Mouse (Mus musculus) embryonic facial prominence, embryonic 14.5 days (tissue): ENCODE results near the gene Ajuba. TPM values are rescaled to one million over a fixed set of nuclear protein-coding genes. Genes with fewer than 3 reads are reported as not detected.
A peak's percentile ranks its signal among the peaks of the same experiment; 100 is the strongest.
"Not testable (repeated sequence)": the region's sequence is repeated elsewhere in the genome, so short reads cannot be mapped to it uniquely, and the experiment has no call there.

Source experiments
- ATAC-seq: fragments of 200-750 bp; cut with Nextera tagmentation; 2 replicates; pipeline ENCODE4 v1.8.0; 2017; ENCODE audit warnings: low read depth, moderate number of reproducible peaks, moderate TSS enrichment
- DNase-seq: peaks from one replicate; pipeline ENCODE4 v3.0.0-alpha.2; 2015; ENCODE audit warnings: low spot score
- H3K27ac ChIP-seq: fragments of 300-500 bp; sonication (generic); replicated peaks from 2 replicates; pipeline ENCODE4 v1.5.1; 2014; ENCODE audit warnings: low read depth, mild to moderate bottlenecking, low read length, moderate library complexity
- H3K27me3 ChIP-seq: fragments of 300-500 bp; sonication (generic); replicated peaks from 2 replicates; pipeline ENCODE4 v1.6.1; 2014; ENCODE audit warnings: low read length; ENCODE audit not compliant: control insufficient read depth, insufficient read depth
- H3K36me3 ChIP-seq: fragments of 300-500 bp; sonication (generic); 2 replicates; pipeline ENCODE4 v1.6.1; 2014; ENCODE audit warnings: low read length, mixed read lengths; ENCODE audit not compliant: control insufficient read depth, insufficient read depth
- H3K4me1 ChIP-seq: fragments of 300-500 bp; sonication (generic); 2 replicates; pipeline ENCODE4 v1.6.1; 2014; ENCODE audit warnings: antibody characterized with exemption, low read length; ENCODE audit not compliant: control insufficient read depth, insufficient read depth
- H3K4me2 ChIP-seq: fragments of 300-500 bp; sonication (generic); 2 replicates; pipeline ENCODE4 v1.6.1; 2014; ENCODE audit warnings: low read depth, mild to moderate bottlenecking, low read length, moderate library complexity, mixed read lengths
- H3K4me3 ChIP-seq: fragments of 300-500 bp; sonication (generic); 2 replicates; pipeline ENCODE4 v1.5.1; 2014; ENCODE audit warnings: low read depth, mild to moderate bottlenecking, low read length
- H3K9ac ChIP-seq: fragments of 300-500 bp; sonication (generic); 2 replicates; pipeline ENCODE4 v1.6.1; 2014; ENCODE audit warnings: low read depth, mild to moderate bottlenecking, low read length, moderate library complexity, mixed read lengths
- H3K9me3 ChIP-seq: fragments of 300-500 bp; sonication (generic); 2 replicates; pipeline ENCODE4 v1.6.1; 2016; ENCODE audit warnings: low read length; ENCODE audit not compliant: control insufficient read depth
- WGBS: fragments of 180-500 bp; shearing (Covaris S2); extraction: QIAGEN DNeasy Blood & Tissue Kit; methylation state at CpG from one replicate; pipeline ENCODE4 v1.1.7; 2014; 5-methylcytosine and 5-hydroxymethylcytosine counted together
- polyA plus RNA-seq: library from polyadenylated mRNA; unstranded; fragments of >200 nt; fragmentation: Nextera tagmentation; extraction: Ambion mirVana; gene quantifications from 2 replicates; pipeline ENCODE4 v1.2.1, GENCODE M21; 2014

Ajuba gene
- 10.7 and 11.7 TPM in 2 replicates for polyA plus RNA-seq

DNA sequence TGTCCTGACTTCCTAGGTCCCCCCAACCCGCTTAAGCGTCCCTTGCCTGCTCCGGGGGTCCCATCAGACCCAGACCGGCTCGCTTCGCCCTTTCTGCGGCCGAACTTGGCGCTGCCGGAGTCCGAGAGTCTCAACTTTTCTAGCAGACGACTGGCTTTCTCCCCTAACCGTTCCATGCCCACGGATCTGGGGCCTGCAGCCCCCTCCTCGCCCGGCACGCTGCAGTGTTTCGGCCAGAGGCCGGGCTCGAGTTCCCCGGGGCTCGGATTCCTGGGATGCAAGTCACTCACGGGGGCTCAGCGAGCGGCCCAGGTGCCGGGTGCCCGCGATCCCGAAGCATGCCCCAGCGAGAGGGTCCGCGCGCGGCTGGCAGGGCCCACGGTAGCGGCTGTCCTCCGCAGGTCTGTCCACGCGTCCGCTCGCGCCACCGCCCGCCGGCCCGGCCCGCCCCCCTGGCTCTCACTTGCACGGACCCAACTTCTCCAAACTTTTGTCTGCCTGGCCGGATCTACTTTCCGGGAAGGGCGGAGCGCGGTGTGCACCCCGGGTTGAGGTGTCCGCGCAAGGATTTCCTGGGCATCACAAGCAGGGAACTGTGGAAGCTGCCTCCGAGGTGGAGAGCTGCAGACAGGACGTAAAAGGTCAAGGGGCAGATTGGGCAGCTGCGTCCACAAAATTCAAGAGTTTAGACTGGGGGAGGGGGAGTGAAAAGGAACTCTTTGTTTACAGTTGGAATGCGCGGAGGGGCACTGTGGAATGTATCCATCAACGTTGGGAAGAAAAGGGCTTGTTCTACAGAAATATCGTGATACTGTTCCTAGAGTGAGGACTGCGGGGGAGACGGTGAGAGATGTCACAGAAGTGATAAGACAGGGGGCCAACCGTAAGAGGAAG, at the start of gene Ajuba:
Ajuba (minus strand) TSS at position 470 of the 894 bp plus-strand sequence.
- DNase-seq (peak; percentile 97), ATAC-seq (peak; percentile 74)
- Histone ChIP-seq H3K4me1 (peaks cover 22% of the 10 kb centered on the region), H3K36me3 (peaks cover 12% of the 10 kb centered on the region), H3K4me2 (peak within 1 kb of the TSS; percentile 89), H3K27ac (peak within 1 kb of the TSS; percentile 95), H3K4me3 (peak within 1 kb of the TSS; percentile 72), H3K9me3 (no peaks in the 10 kb centered on the region), H3K9ac (peak within 1 kb of the TSS; percentile 84), H3K27me3 (no peaks in the 10 kb centered on the region)
- under 1% methylated on average over 61 of the region's 66 CpGs for WGBS

DNA sequence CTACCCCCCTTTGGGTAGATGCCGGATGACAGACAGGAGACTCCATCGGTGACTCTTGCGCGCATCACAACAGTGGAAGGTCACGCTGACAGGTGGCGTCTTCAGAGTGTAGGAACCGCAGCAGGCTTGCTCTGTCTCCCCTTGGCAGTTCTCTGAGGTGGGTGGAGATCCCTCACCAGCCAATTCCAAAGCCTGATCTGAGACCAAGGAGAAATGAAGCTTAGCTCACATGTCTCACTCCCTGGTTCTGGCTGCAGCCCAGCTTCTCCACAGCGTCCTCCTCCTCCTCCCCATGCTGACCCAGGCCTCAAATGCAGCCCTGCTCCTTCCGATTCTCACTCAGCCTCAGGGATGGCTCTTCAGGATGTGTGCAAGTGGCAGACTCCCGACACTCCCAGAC, 47.6 kb upstream of the Ajuba start:
- H3K4me2 ChIP-seq, result no peak overlapping the region
- no peak overlapping the region for H3K9ac ChIP-seq
- no peak overlapping the region for H3K27ac ChIP-seq
- ATAC-seq (no peak), DNase-seq (no peak)
- H3K4me3 ChIP-seq, result no peak overlapping the region
- H3K4me1 ChIP-seq, result no peaks in the 10 kb centered on the region
- no peaks in the 10 kb centered on the region for H3K9me3 ChIP-seq
- WGBS, result 60% methylated on average over 10 of the region's 10 CpGs
- H3K27me3 ChIP-seq, result no peaks in the 10 kb centered on the region
- no peaks in the 10 kb centered on the region for H3K36me3 ChIP-seq

DNA sequence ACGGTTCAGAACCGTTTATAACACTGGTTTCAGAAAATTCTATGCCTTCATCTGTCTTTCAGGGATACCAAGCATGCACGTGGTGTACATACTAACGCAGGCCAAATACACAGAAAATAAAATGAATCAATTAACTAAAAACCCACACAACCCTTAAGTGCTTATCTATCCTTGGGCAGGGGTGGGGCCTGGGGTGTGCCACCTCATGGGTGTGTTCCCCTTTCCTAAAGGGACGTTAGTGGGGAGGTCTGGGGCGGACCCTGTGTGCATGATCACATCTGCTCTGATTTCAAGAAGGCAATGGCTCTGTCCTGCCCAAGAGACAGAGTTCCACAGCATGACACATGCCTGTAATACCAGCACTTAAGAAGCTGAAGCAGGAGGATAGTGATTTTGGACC, 46.0 kb upstream of the Ajuba start:
- H3K27me3 ChIP-seq, result no peaks in the 10 kb centered on the region
- ATAC-seq (no peak), DNase-seq (no peak)
- H3K36me3 ChIP-seq, result no peaks in the 10 kb centered on the region
- H3K4me1 ChIP-seq, result no peaks in the 10 kb centered on the region
- 84% methylated on average over 6 of the region's 6 CpGs for WGBS
- no peak overlapping the region for H3K27ac ChIP-seq
- no peak overlapping the region for H3K9ac ChIP-seq
- H3K4me3 ChIP-seq, result no peak overlapping the region
- H3K4me2 ChIP-seq, result no peak overlapping the region
- no peaks in the 10 kb centered on the region for H3K9me3 ChIP-seq

DNA sequence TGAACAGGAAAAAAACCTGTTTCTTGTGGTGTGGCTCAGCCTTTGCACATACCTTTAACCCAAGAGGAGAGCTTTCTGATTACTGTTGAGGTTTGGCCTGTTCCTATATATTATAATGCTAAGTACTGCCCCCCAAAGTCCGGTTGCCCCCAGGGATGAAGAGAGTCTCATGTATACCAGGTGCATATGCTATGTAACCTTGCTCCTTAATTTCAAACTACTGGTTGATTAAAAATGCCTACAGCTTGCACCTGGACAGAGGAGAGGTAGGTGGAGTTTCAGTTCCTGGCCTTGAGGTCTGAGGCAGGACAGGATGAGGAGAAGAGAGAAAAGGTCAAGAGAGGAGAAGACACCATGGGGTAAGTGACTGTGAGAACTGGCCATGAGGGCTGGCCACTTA, 43.8 kb upstream of the Ajuba start, which contains the start of gene Psmb11:
Psmb11 (plus strand) TSS at position 301 of the 400 bp plus-strand sequence.
- Histone ChIP-seq H3K27ac (no peak within 1 kb of the TSS), H3K9me3 (no peaks in the 10 kb centered on the region), H3K4me2 (no peak within 1 kb of the TSS), H3K9ac (no peak within 1 kb of the TSS), H3K4me1 (peaks cover 5% of the 10 kb centered on the region; the same call in 1 of the 2 replicates), H3K27me3 (no peaks in the 10 kb centered on the region), H3K36me3 (peaks cover 3% of the 10 kb centered on the region), H3K4me3 (no peak within 1 kb of the TSS)
- ATAC-seq, result no peak
- 83% methylated on average over 1 of the region's 1 CpGs for WGBS
- no peak for DNase-seq

DNA sequence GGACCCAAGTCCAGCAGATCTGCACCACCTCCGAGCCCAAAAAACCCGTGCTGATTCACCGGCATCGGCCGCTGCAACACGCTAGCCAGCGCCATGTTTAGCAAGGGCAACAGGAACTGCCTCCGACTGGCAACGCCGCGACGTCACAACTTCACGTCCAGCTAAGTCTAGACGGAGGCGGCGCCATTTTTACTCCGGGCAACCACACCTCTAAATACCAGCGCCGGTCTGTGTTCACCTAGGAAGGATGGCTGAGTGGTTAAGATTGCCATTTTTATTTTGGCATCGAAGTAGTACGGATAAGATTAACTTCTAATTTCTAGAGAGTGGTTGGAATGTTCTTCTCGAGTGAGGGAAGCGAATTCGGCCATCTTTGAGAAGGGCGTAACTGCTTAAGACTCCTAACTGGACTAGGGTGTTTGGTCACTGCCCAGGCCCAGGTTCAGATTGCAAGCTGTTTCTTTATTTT, 40.6 kb upstream of the Ajuba start, which contains the start of gene Psmb5:
Psmb5 (minus strand) TSS at position 126 of the 469 bp plus-strand sequence.
- WGBS, result under 1% methylated on average over 20 of the region's 25 CpGs
- H3K4me1 ChIP-seq, result peaks cover 5% of the 10 kb centered on the region; the same call in 1 of the 2 replicates
- H3K4me3 ChIP-seq, result peak within 1 kb of the TSS; percentile 60
- peak within 1 kb of the TSS; percentile 81 for H3K27ac ChIP-seq
- DNase-seq (peak; percentile 98), ATAC-seq (peak; percentile 93)
- H3K9ac ChIP-seq, result peak within 1 kb of the TSS; percentile 78
- peaks cover 29% of the 10 kb centered on the region for H3K36me3 ChIP-seq
- H3K27me3 ChIP-seq, result no peaks in the 10 kb centered on the region
- H3K4me2 ChIP-seq, result peak within 1 kb of the TSS; percentile 75
- H3K9me3 ChIP-seq, result no peaks in the 10 kb centered on the region

DNA sequence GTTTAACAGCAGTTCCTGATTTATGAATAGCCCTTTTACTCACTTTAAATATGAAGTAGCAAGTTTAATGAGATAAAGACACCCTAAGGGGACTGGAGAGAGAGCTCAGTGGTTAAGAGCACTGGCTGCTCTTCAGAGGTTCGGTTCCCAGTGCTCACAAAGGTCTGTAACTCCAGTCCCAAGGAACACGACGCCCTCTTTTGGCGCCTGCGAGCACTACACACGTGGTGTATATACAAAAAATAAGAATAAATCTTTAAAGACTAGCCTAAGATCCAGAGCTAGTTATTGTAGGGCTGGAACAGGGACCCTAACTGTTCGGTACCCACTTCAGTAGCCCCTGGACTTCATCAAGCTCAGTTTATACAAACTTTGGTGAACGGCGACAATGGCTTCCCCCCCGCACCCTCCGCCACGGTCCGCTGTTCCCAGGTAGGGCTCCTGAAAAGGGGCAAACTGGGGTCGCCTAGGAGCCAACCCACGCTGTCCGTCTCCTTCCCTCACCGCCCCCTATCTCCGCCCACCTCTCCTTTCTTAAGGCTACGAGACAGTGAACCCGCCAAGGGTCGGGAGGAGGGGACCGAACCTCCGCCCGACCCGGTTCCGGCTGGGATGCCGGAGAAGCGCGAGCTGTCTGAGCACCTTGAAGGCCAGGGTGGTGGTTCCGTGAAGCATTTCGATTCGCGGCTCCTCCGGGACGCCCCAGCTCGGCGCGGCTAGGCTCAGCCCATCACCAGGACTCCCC, 40.0 kb upstream of the Ajuba start:
- peak overlapping the region; percentile 60 for H3K4me3 ChIP-seq
- H3K27ac ChIP-seq, result peak overlapping the region; percentile 81

DNA sequence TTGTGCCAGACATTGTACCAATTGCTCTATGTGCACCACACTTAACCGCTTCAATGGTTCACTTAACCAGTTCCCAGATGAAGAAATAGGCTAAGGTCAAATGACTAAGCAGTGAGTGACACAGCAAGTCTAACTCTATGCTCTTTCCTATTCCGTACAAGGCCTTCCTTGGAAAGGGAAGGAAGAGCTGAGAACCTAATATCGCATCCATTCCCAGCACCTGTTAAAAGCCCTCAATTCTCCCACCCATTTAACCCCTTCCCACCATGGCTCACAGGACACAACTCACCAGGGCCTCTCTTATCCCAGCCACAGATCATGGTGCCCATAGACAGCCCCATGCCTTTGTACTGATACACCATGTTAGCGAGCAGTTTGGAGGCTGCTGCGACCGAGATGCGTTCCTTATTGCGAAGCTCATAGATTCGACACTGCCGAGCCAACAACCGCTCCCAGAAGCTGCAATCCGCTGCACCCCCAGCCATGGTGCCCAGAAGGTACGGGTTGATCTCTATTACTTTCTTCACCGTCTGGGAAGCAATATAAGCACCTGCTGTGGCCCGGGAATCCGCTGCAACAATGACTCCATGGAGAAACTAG, 39.0 kb upstream of the Ajuba start:
- ATAC-seq, result no peak
- Histone ChIP-seq H3K9ac (no peak overlapping the region), H3K27me3 (no peaks in the 10 kb centered on the region), H3K9me3 (no peaks in the 10 kb centered on the region), H3K4me1 (peaks cover 5% of the 10 kb centered on the region; the same call in 1 of the 2 replicates), H3K27ac (no peak overlapping the region), H3K36me3 (peaks cover 42% of the 10 kb centered on the region), H3K4me3 (0 out of 2 replicates have a peak overlapping the region, but pooled peaks have one; percentile 60), H3K4me2 (no peak overlapping the region; the same call in 1 of the 2 replicates)
- no peak for DNase-seq
- WGBS, result 91% methylated on average over 16 of the region's 16 CpGs

More for the DNA sequence above, 40.0 kb upstream of the Ajuba start:
- WGBS, result 2% methylated on average over 27 of the region's 38 CpGs
- Histone ChIP-seq H3K9ac (peak overlapping the region; percentile 78), H3K9me3 (no peaks in the 10 kb centered on the region), H3K27me3 (no peaks in the 10 kb centered on the region), H3K4me2 (peak overlapping the region; percentile 75), H3K36me3 (peaks cover 34% of the 10 kb centered on the region), H3K4me1 (peaks cover 5% of the 10 kb centered on the region; the same call in 1 of the 2 replicates)
- peak; percentile 41 for ATAC-seq
- no peak for DNase-seq

DNA sequence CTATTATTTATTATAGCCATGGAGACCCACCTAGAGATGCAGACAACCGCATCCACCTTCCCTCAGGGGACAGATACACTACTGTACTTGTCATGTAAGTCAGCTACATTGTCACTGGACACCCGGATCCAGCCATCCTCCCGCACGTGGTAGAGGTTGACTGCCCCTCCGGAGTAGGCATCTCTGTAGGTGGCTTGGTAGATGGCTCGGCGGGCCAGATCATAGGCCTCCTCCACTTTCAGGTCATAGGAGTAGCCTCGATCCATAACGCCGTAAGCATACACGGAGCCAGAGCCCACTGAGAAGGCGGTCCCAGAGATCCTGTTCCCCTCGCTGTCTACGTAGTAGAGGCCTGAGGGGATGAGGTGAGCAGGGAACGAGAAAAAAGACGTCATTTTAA, 36.8 kb upstream of the Ajuba start:
- H3K4me1 ChIP-seq, H3K27ac ChIP-seq, H3K27me3 ChIP-seq, H3K9ac ChIP-seq, H3K9me3 ChIP-seq, H3K4me2 ChIP-seq, H3K4me3 ChIP-seq, DNase-seq, ATAC-seq: not testable (repeated sequence)
- peaks cover 42% of the 10 kb centered on the region for H3K36me3 ChIP-seq
- 89% methylated on average over 15 of the region's 16 CpGs for WGBS
